Comparison of ENCODE assay signal across 9 mouse cellular contexts in genomic region chr2:168231471-168231829, GRCm38 (mm10). TPM values are rescaled to one million over a fixed set of nuclear protein-coding genes. Genes with fewer than 3 reads are reported as not detected.
DNase-seq lines count a peak whose midpoint lies in the region; ATAC-seq and TF ChIP-seq lines count a peak whose summit lies in the region.
"Had no signal": no experiment of that assay in that cellular context is flagged by ENCODE, and none has a peak within 500 bp of the region (broad histone marks: within the 10 kb centered on the region; RNA-seq: fewer than 3 reads in every experiment).

No protein-coding gene starts in this region.

- TF ChIP-seq EP300 in ES-Bruce4 (IDR thresholded peaks at IDR 0.05; ENCODE audit: insufficient read depth, low read depth, low read length), result no peak

- intact Hi-C loops in heart, postnatal 25 days (cut with DNase I), result no loop called here
- intact Hi-C loops in left cerebral cortex, postnatal 25 days (cut with DNase I), result no loop called here

- TF ChIP-seq CTCF in ES-Bruce4 (IDR thresholded peaks at IDR 0.05; ENCODE audit: low read depth, low read length), result no peak

- TF ChIP-seq POLR2A in ES-Bruce4 (IDR thresholded peaks at IDR 0.05; ENCODE audit: insufficient read depth, low read length), result no peak

- peak overlapping the region; percentile 91 for H3K9ac ChIP-seq in heart, embryonic 14.5 days (ENCODE audit: low read length)
- H3K9ac ChIP-seq in ES-Bruce4 (ENCODE audit: low read depth, poor library complexity, severe bottlenecking), result peak overlapping the region; percentile 87
- H3K9ac ChIP-seq in forebrain, embryonic 15.5 days (replicated peaks), result peak overlapping the region; percentile 69
- peak overlapping the region; percentile 95 for H3K9ac ChIP-seq in liver, embryonic 15.5 days

- 58% methylated on average over 33 of the region's 33 CpGs for WGBS in heart, embryonic 14.5 days
- 71% methylated on average over 33 of the region's 33 CpGs for WGBS in forebrain, embryonic 15.5 days
- 59% methylated on average over 33 of the region's 33 CpGs for WGBS in liver, embryonic 15.5 days (ENCODE audit: insufficient replicate concordance)

- H3K27ac ChIP-seq in heart, embryonic 14.5 days (replicated peaks in 1 of 2; ENCODE audit: control insufficient read depth in 1 of 2, insufficient read depth in 1 of 2, low read depth in 2 of 2, low read length in 2 of 2), result no peak overlapping the region
- no peak overlapping the region for H3K27ac ChIP-seq in ES-Bruce4 (ENCODE audit: insufficient read depth, low read length)
- H3K27ac ChIP-seq in forebrain, embryonic 15.5 days (replicated peaks), result no peak overlapping the region
- H3K27ac ChIP-seq in liver, embryonic 15.5 days (replicated peaks), result no peak overlapping the region

- no peaks in the 10 kb centered on the region for H3K9me3 ChIP-seq in heart, embryonic 14.5 days (ENCODE audit: control insufficient read depth, low read length)
- H3K9me3 ChIP-seq in ES-Bruce4 (replicated peaks; ENCODE audit: control insufficient read depth, insufficient read depth, low read length, poor library complexity, severe bottlenecking), result no peaks in the 10 kb centered on the region
- H3K9me3 ChIP-seq in forebrain, embryonic 15.5 days, result no peaks in the 10 kb centered on the region
- no peaks in the 10 kb centered on the region for H3K9me3 ChIP-seq in liver, embryonic 15.5 days (replicated peaks)

- H3K4me3 ChIP-seq in heart, embryonic 14.5 days (ENCODE audit: control insufficient read depth in 1 of 2, insufficient read depth in 1 of 2, low read depth in 1 of 2, low read length in 2 of 2), result peak overlapping the region; percentile 88 to 92
- H3K4me3 ChIP-seq in ES-Bruce4 (ENCODE audit: low read depth, low read length), result peak overlapping the region; percentile 95
- H3K4me3 ChIP-seq in forebrain, embryonic 15.5 days, result peak overlapping the region; percentile 59
- peak overlapping the region; percentile 100 for H3K4me3 ChIP-seq in liver, embryonic 15.5 days (replicated peaks)

- H3K36me3 ChIP-seq in heart, embryonic 14.5 days (ENCODE audit: control insufficient read depth, insufficient read depth, low read length), result peaks cover 35% of the 10 kb centered on the region
- H3K36me3 ChIP-seq in ES-Bruce4 (ENCODE audit: control insufficient read depth, insufficient read depth, low read length, poor library complexity, severe bottlenecking), result peaks cover 6% of the 10 kb centered on the region; the same call in 1 of the 2 replicates
- peaks cover 15% of the 10 kb centered on the region for H3K36me3 ChIP-seq in forebrain, embryonic 15.5 days
- H3K36me3 ChIP-seq in liver, embryonic 15.5 days (replicated peaks), result peaks cover 26% of the 10 kb centered on the region

- H3K4me2 ChIP-seq in heart, embryonic 14.5 days (ENCODE audit: low read length), result peak overlapping the region; percentile 97
- H3K4me2 ChIP-seq in forebrain, embryonic 15.5 days (replicated peaks), result peak overlapping the region; percentile 97
- H3K4me2 ChIP-seq in liver, embryonic 15.5 days, result peak overlapping the region; percentile 99

- no peak for DNase-seq in heart, postnatal 25 days (ENCODE audit: low spot score)
- no peak for DNase-seq in left cerebral cortex, postnatal 25 days (ENCODE audit: low spot score in 2 of 2)
- no peak for DNase-seq in left cerebral cortex, adult 18-20 months (ENCODE audit: low spot score in 2 of 2)
- DNase-seq: gastrocnemius, postnatal 25 days had no signal

- no peaks in the 10 kb centered on the region for H3K27me3 ChIP-seq in heart, embryonic 14.5 days (ENCODE audit: control insufficient read depth, insufficient read depth, low read length)
- H3K27me3 ChIP-seq in ES-Bruce4 (ENCODE audit: control insufficient read depth, insufficient read depth, low read length, poor library complexity, severe bottlenecking), result no peaks in the 10 kb centered on the region
- H3K27me3 ChIP-seq in forebrain, embryonic 15.5 days, result no peaks in the 10 kb centered on the region
- no peaks in the 10 kb centered on the region for H3K27me3 ChIP-seq in liver, embryonic 15.5 days

- no peak for ATAC-seq in heart, embryonic 14.5 days (ENCODE audit: insufficient number of reproducible peaks, insufficient read depth, low FRiP score, low read depth)
- no peak for ATAC-seq in forebrain, embryonic 15.5 days (replicated peaks)
- ATAC-seq in liver, embryonic 15.5 days (ENCODE audit: insufficient read depth), result no peak
- no peak for ATAC-seq in megakaryocyte-erythroid progenitor cell, adult 5-6 weeks (replicated peaks; ENCODE audit: low FRiP score, low TSS enrichment, poor library complexity, severe bottlenecking)

- H3K4me1 ChIP-seq in heart, embryonic 14.5 days (ENCODE audit: control insufficient read depth in 2 of 2, insufficient read depth in 2 of 2, low read length in 2 of 2), result peaks cover 9 to 33% of the 10 kb centered on the region in 2 experiments
- H3K4me1 ChIP-seq in ES-Bruce4 (ENCODE audit: control insufficient read depth, insufficient read depth, low read length), result peaks cover 2% of the 10 kb centered on the region
- peaks cover 37% of the 10 kb centered on the region for H3K4me1 ChIP-seq in forebrain, embryonic 15.5 days
- H3K4me1 ChIP-seq in liver, embryonic 15.5 days (replicated peaks), result peaks cover 42% of the 10 kb centered on the region

RNA-seq across cellular contexts. Expression of gene Mocs3, which starts 1.0 kb away (rescaled TPM):
- 4.7 and 5.9 TPM in 2 replicates for polyA plus RNA-seq in heart, embryonic 14.5 days (2014; fragmentation: Nextera tagmentation; extraction: Ambion mirVana)
- 1 to 10 TPM; 6.2 to 7.1 TPM for total RNA-seq in heart, postnatal 25 days (2021)
- polyA plus RNA-seq in ES-Bruce4 (2011; ENCODE audit: insufficient read depth, insufficient read length, low read depth, missing spikeins), result 3.2 and 3.4 TPM in 2 replicates
- 10.2 and 10.3 TPM in 2 replicates for polyA plus RNA-seq in forebrain, embryonic 15.5 days (2015; fragmentation: Nextera tagmentation; extraction: Ambion mirVana)
- polyA plus RNA-seq in liver, embryonic 15.5 days (2015; fragmentation: Nextera tagmentation; extraction: Ambion mirVana), result 3.4 and 3.6 TPM in 2 replicates
- total RNA-seq in left cerebral cortex, postnatal 25 days (2021), result 10 to 100 TPM; 15.4 to 16.6 TPM
- total RNA-seq in left cerebral cortex, adult 18-20 months (2021), result 10 to 100 TPM; 18.5 to 18.9 TPM
- 4.2 and 5.6 TPM in 2 replicates for total RNA-seq in megakaryocyte-erythroid progenitor cell, adult 5-6 weeks (2014; fragmentation: Nextera tagmentation)
- 1.9 and 3.8 TPM in 2 replicates for total RNA-seq in megakaryocyte-erythroid progenitor cell, adult 5-6 weeks (2017)

RNA-seq across cellular contexts. Expression of gene Dpm1, which starts 1.1 kb away (rescaled TPM):
- polyA plus RNA-seq in heart, embryonic 14.5 days (2014; fragmentation: Nextera tagmentation; extraction: Ambion mirVana), result 80.4 and 91.8 TPM in 2 replicates
- total RNA-seq in heart, postnatal 25 days (2021), result 10 to 100 TPM; 61.8 to 70.6 TPM
- 54.7 and 64.7 TPM in 2 replicates for polyA plus RNA-seq in ES-Bruce4 (2011; ENCODE audit: insufficient read depth, insufficient read length, low read depth, missing spikeins)
- 63.2 and 74.5 TPM in 2 replicates for polyA plus RNA-seq in forebrain, embryonic 15.5 days (2015; fragmentation: Nextera tagmentation; extraction: Ambion mirVana)
- 59.2 and 64.1 TPM in 2 replicates for polyA plus RNA-seq in liver, embryonic 15.5 days (2015; fragmentation: Nextera tagmentation; extraction: Ambion mirVana)
- total RNA-seq in left cerebral cortex, postnatal 25 days (2021), result 10 to 100 TPM; 54.6 to 55.4 TPM
- total RNA-seq in left cerebral cortex, adult 18-20 months (2021), result 10 to 100 TPM; 59.3 to 60.8 TPM
- 69.5 and 95.9 TPM in 2 replicates for total RNA-seq in megakaryocyte-erythroid progenitor cell, adult 5-6 weeks (2014; fragmentation: Nextera tagmentation)
- 30.5 and 40.1 TPM in 2 replicates for total RNA-seq in megakaryocyte-erythroid progenitor cell, adult 5-6 weeks (2017)

RNA-seq across cellular contexts. Expression of gene Gm20716, which starts 1.3 kb away (rescaled TPM):
- 16.6 and 18.2 TPM in 2 replicates for polyA plus RNA-seq in heart, embryonic 14.5 days (2014; fragmentation: Nextera tagmentation; extraction: Ambion mirVana)
- 10 to 100 TPM; 12.6 to 13.6 TPM for total RNA-seq in heart, postnatal 25 days (2021)
- 58.3 and 67.8 TPM in 2 replicates for polyA plus RNA-seq in ES-Bruce4 (2011; ENCODE audit: insufficient read depth, insufficient read length, low read depth, missing spikeins)
- polyA plus RNA-seq in forebrain, embryonic 15.5 days (2015; fragmentation: Nextera tagmentation; extraction: Ambion mirVana), result 26.0 and 28.0 TPM in 2 replicates
- polyA plus RNA-seq in liver, embryonic 15.5 days (2015; fragmentation: Nextera tagmentation; extraction: Ambion mirVana), result 4.4 and 4.9 TPM in 2 replicates
- 10 to 100 TPM; 33.6 to 38.8 TPM for total RNA-seq in left cerebral cortex, postnatal 25 days (2021)
- 10 to 100 TPM; 36.4 to 37.0 TPM for total RNA-seq in left cerebral cortex, adult 18-20 months (2021)
- total RNA-seq in megakaryocyte-erythroid progenitor cell, adult 5-6 weeks (2014; fragmentation: Nextera tagmentation), result 38.5 and 43.2 TPM in 2 replicates
- total RNA-seq in megakaryocyte-erythroid progenitor cell, adult 5-6 weeks (2017), result 35.4 and 55.3 TPM in 2 replicates

RNA-seq across cellular contexts. Expression of gene Adnp, which starts 24.5 kb away (rescaled TPM):
- polyA plus RNA-seq in heart, embryonic 14.5 days (2014; fragmentation: Nextera tagmentation; extraction: Ambion mirVana), result 8.7 and 11.0 TPM in 2 replicates
- total RNA-seq in heart, postnatal 25 days (2021), result 10 to 100 TPM; 30.5 to 32.7 TPM
- polyA plus RNA-seq in ES-Bruce4 (2011; ENCODE audit: insufficient read depth, insufficient read length, low read depth, missing spikeins), result 72.7 and 87.5 TPM in 2 replicates
- 4.4 and 13.6 TPM in 2 replicates for polyA plus RNA-seq in forebrain, embryonic 15.5 days (2015; fragmentation: Nextera tagmentation; extraction: Ambion mirVana)
- polyA plus RNA-seq in liver, embryonic 15.5 days (2015; fragmentation: Nextera tagmentation; extraction: Ambion mirVana), result 1.8 and 2.3 TPM in 2 replicates
- total RNA-seq in left cerebral cortex, postnatal 25 days (2021), result 10 to 100 TPM; 79.6 to 83.3 TPM
- total RNA-seq in left cerebral cortex, adult 18-20 months (2021), result 10 to 100 TPM; 73.0 to 78.9 TPM
- 48.1 and 55.1 TPM in 2 replicates for total RNA-seq in megakaryocyte-erythroid progenitor cell, adult 5-6 weeks (2014; fragmentation: Nextera tagmentation)
- total RNA-seq in megakaryocyte-erythroid progenitor cell, adult 5-6 weeks (2017), result 1.1 TPM in 1 of 2 replicates, not detected in the other

RNA-seq across cellular contexts. Expression of gene Kcng1, which starts 50.1 kb away (rescaled TPM):
- polyA plus RNA-seq in heart, embryonic 14.5 days (2014; fragmentation: Nextera tagmentation; extraction: Ambion mirVana), result 0.36 TPM in 2 replicates
- not detected for total RNA-seq in heart, postnatal 25 days (2021)
- 0.70 and 0.78 TPM in 2 replicates for polyA plus RNA-seq in ES-Bruce4 (2011; ENCODE audit: insufficient read depth, insufficient read length, low read depth, missing spikeins)
- polyA plus RNA-seq in forebrain, embryonic 15.5 days (2015; fragmentation: Nextera tagmentation; extraction: Ambion mirVana), result 16.0 and 16.7 TPM in 2 replicates
- 0.07 and 0.15 TPM in 2 replicates for polyA plus RNA-seq in liver, embryonic 15.5 days (2015; fragmentation: Nextera tagmentation; extraction: Ambion mirVana)
- total RNA-seq in left cerebral cortex, postnatal 25 days (2021), result 10 to 100 TPM; 34.1 to 43.2 TPM
- 10 to 100 TPM; 34.5 to 40.8 TPM for total RNA-seq in left cerebral cortex, adult 18-20 months (2021)
- not detected in 2 replicates for total RNA-seq in megakaryocyte-erythroid progenitor cell, adult 5-6 weeks (2014; fragmentation: Nextera tagmentation)
- 0.05 TPM in 1 of 2 replicates, not detected in the other for total RNA-seq in megakaryocyte-erythroid progenitor cell, adult 5-6 weeks (2017)
